Mouse (Mus musculus) yolk sac, embryonic 10.5 days (tissue): ENCODE data around the gene Rnf24.

Source experiments
- DNase-seq: peaks from one replicate; pipeline ENCODE4 v3.0.0-alpha.2; 2017; ENCODE audit warnings: low spot score

Gene Rnf24

GRCm38 (mm10) chr2:131262680-131263670, 89.7 kb downstream of the Rnf24 start:
- DNase-seq: no peak

GRCm38 (mm10) chr2:131262213-131262672, 90.4 kb downstream of the Rnf24 start, which contains the start of gene Pank2:
Pank2 (plus strand) TSS chr2:131262495.
- peak; percentile 98 for DNase-seq

GRCm38 (mm10) chr2:131261481-131262212, 91.0 kb downstream of the Rnf24 start:
- no peak for DNase-seq

GRCm38 (mm10) chr2:131260544-131261307, 92.0 kb downstream of the Rnf24 start:
- DNase-seq: no peak

- no peak for DNase-seq
These were observed 94.0 kb downstream of the Rnf24 start for GRCm38 (mm10) chr2:131258693-131259092.

- no peak for DNase-seq
These were observed 97.0 kb downstream of the Rnf24 start for GRCm38 (mm10) chr2:131255738-131256137.

GRCm38 (mm10) chr2:131254329-131254713, 98.4 kb downstream of the Rnf24 start:
- DNase-seq: no peak

GRCm38 (mm10) chr2:131253681-131254328, 98.9 kb downstream of the Rnf24 start:
- peak; percentile 75 for DNase-seq
